Mouse (Mus musculus): ENCODE data around the gene Camta1.

DNA sequence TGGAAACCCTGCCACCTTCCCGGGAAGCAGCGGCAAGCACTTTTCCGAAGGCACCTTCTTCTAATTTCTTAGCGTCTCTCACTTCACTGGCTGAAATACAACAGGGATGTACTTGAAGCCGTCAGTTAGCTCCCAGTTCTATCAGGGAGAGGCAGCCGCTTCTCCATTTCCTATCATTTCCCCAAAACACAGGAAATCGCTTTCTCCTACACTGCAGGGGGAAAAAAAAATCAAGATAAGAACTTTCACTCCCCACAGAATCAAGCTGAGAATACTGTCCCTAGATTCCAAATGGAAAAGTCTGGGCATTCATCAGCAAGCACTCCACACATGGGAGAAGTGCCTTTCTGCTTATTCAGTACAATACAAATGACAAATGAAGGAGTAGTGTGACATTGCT, 2.4 kb downstream of the Camta1 start:
- TF ChIP-seq CTCF (IDR thresholded peaks at IDR 0.05; ENCODE audit: low read depth, low read length) (no peak), POLR2A (IDR thresholded peaks at IDR 0.05; ENCODE audit: extremely low read depth, insufficient read depth, low read length) (no peak)

All from liver, adult 2 months (tissue).